Mouse (Mus musculus) limb, embryonic 13.5 days (tissue): ENCODE results near the gene A330070K13Rik. TPM values are rescaled to one million over a fixed set of nuclear protein-coding genes. Genes with fewer than 3 reads are reported as not detected.

Experiments
- ATAC-seq: fragments of 200-750 bp; cut with Nextera tagmentation; 2 replicates; pipeline ENCODE4 v1.8.0; 2017; ENCODE audit warnings: low read depth, moderate number of reproducible peaks, moderate TSS enrichment; ENCODE audit not compliant: low FRiP score
- H3K27ac ChIP-seq: fragments of 300-500 bp; sonication (generic); 2 replicates; pipeline ENCODE4 v1.5.1; 2015; ENCODE audit warnings: inconsistent platforms, mild to moderate bottlenecking, moderate library complexity
- H3K27me3 ChIP-seq: fragments of 300-500 bp; sonication (generic); 2 replicates; pipeline ENCODE4 v1.6.1; 2015; ENCODE audit warnings: mild to moderate bottlenecking, inconsistent platforms
- H3K36me3 ChIP-seq: fragments of 300-500 bp; sonication (generic); 2 replicates; pipeline ENCODE4 v1.6.1; 2015; ENCODE audit warnings: inconsistent platforms, mild to moderate bottlenecking, moderate library complexity
- H3K4me1 ChIP-seq: fragments of 300-500 bp; sonication (generic); 2 replicates; pipeline ENCODE4 v1.6.1; 2015; ENCODE audit warnings: inconsistent platforms
- H3K4me2 ChIP-seq: fragments of 300-500 bp; sonication (generic); replicated peaks from 2 replicates; pipeline ENCODE4 v1.6.1; 2015; ENCODE audit warnings: inconsistent platforms, mild to moderate bottlenecking, moderate library complexity
- H3K4me3 ChIP-seq: fragments of 300-500 bp; sonication (generic); 2 replicates; pipeline ENCODE4 v1.5.1; 2015; ENCODE audit warnings: moderate library complexity, mild to moderate bottlenecking, inconsistent platforms
- H3K9ac ChIP-seq: fragments of 300-500 bp; sonication (generic); 2 replicates; pipeline ENCODE4 v1.6.1; 2015; ENCODE audit warnings: mild to moderate bottlenecking, inconsistent platforms
- H3K9me3 ChIP-seq: fragments of 300-500 bp; sonication (generic); 2 replicates; pipeline ENCODE4 v1.6.1; 2016; ENCODE audit warnings: inconsistent platforms
- WGBS: fragments of 180-500 bp; shearing (Covaris S2); methylation state at CpG from one replicate; pipeline ENCODE4 v1.1.7; 2015; 5-methylcytosine and 5-hydroxymethylcytosine counted together
- polyA plus RNA-seq: library from polyadenylated mRNA; unstranded; fragments of >200 nt; fragmentation: Nextera tagmentation; extraction: Ambion mirVana; gene quantifications from 2 replicates; pipeline ENCODE4 v1.2.1, GENCODE M21; 2015

Gene A330070K13Rik
- not detected in 2 replicates for polyA plus RNA-seq

DNA sequence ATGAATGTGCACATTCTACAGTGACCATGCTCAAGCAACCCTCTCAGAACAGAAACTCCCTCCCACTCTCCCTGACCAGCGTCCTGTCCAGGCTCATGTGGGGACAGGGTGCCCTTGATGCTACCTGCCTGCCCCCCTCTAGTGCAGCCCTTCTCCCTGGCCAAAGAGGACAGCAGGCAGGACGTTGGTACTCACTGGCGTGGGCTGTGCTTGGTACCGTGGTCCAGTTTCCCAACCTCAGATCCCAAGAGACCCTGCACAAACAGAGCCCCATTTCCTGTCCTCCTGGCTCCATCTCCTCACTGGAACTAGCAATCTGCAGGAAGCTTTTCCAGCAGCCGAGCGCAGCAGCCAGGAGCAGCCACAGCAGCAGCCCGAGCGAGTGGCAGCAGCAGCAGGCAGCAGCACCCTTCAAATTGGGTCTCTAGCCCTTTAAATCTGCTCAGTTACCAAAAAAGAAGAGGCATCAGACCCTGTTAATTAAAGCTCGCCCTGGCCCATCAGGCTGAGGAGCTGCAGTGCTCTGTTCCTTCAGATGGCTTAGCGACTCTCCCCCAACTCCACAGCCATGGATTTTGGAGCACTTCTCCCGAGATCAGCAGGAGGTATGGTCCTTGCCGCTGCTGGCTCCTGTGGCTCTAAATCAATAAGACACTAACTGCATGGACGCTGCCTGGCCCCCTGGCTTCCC, at the start of gene A330070K13Rik:
TSS of gene A330070K13Rik (minus strand) at position 410 of the 691 bp plus-strand sequence.
- no peak for ATAC-seq
- H3K9ac ChIP-seq: peak within 1 kb of the TSS; percentile 45
- no peaks in the 10 kb centered on the region for H3K36me3 ChIP-seq

DNA sequence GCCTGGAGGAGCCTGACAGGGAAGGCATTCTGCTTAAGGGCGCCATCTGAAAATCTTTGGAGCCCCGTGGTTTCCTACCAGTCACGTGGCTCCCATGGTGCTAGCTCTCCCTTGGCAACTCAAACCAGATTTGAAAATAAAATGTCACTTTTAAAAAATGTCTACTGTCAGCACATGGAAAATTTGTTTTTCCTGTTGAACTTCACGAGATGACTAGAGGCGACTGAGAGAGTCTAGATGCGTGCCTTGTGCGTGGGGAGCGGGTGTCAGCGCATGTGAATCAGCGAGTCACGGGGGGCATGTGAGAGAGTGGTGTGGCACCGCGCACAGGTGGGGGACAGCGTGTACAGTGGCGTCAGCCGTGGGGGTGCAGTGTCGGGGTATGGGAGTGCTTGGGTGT, 27.1 kb upstream of the A330070K13Rik start:
- no peak overlapping the region for H3K27ac ChIP-seq
- H3K27me3 ChIP-seq: no peaks in the 10 kb centered on the region
- no peak overlapping the region for H3K4me3 ChIP-seq
- peaks cover 2% of the 10 kb centered on the region; the same call in 1 of the 2 replicates for H3K9me3 ChIP-seq
- ATAC-seq: no peak
- H3K4me1 ChIP-seq: no peaks in the 10 kb centered on the region
- WGBS: 93% methylated on average over 17 of the region's 17 CpGs
- no peak overlapping the region for H3K9ac ChIP-seq
- H3K4me2 ChIP-seq: no peak overlapping the region
- no peaks in the 10 kb centered on the region for H3K36me3 ChIP-seq

More for the DNA sequence above, at the start of gene A330070K13Rik:
- Histone ChIP-seq H3K4me2 (peak within 1 kb of the TSS; percentile 54), H3K27me3 (no peaks in the 10 kb centered on the region), H3K9me3 (no peaks in the 10 kb centered on the region), H3K27ac (no peak within 1 kb of the TSS), H3K4me3 (peak within 1 kb of the TSS; percentile 24), H3K4me1 (peaks cover 12% of the 10 kb centered on the region)
- 9% methylated on average over 13 of the region's 13 CpGs for WGBS

DNA sequence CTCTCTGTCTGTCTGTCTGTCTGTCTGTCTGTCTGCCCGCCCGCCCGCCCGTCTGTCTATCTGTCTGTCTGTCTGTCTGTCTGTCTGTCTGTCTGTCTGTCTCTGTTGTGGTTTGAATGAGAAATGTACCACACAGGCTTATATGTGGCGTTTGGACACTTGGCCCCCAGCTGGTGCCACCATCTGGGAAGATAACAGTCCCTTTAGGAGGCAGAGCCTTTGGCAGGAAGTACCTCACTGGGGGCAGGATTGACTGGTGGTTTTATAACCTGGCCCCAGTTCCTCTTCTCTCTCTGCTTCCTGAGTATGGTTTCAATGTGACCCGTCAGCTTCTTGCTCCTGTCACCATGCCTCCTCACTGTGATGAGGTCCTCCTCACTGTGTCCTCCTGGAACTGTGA, 25.3 kb upstream of the A330070K13Rik start:
- Histone ChIP-seq H3K4me2 (no peak overlapping the region), H3K36me3 (no peaks in the 10 kb centered on the region), H3K4me3 (no peak overlapping the region), H3K9me3 (peaks cover 2% of the 10 kb centered on the region; the same call in 1 of the 2 replicates), H3K9ac (no peak overlapping the region), H3K4me1 (no peaks in the 10 kb centered on the region), H3K27ac (no peak overlapping the region), H3K27me3 (no peaks in the 10 kb centered on the region)
- 85% methylated on average over 6 of the region's 6 CpGs for WGBS
- no peak for ATAC-seq

DNA sequence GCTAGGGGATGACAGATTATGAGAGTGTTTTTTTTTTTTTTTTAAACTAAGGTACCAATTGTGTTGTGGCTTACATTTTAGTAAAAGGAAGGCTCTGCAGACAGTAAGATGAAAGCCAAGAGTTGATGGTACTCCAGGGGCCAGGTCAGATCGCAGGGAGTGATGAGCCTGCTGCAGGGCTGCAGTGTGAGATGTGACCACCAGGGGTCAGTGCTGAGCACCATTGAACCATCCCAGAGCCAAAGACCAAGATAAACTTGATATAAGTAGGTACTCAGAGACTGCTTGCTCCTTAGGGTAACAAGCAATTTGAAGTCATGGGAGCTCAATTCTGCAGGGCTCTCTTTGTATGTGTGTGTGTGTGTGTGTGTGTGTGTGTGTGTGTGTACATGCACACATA, 20.8 kb upstream of the A330070K13Rik start:
- 34% methylated on average over 1 of the region's 1 CpGs for WGBS
- H3K4me3 ChIP-seq: no peak overlapping the region
- ATAC-seq: no peak
- peaks cover 9% of the 10 kb centered on the region for H3K9me3 ChIP-seq
- no peaks in the 10 kb centered on the region for H3K4me1 ChIP-seq
- no peaks in the 10 kb centered on the region for H3K27me3 ChIP-seq
- H3K36me3 ChIP-seq: no peaks in the 10 kb centered on the region
- H3K4me2 ChIP-seq: no peak overlapping the region
- no peak overlapping the region for H3K27ac ChIP-seq
- no peak overlapping the region for H3K9ac ChIP-seq

DNA sequence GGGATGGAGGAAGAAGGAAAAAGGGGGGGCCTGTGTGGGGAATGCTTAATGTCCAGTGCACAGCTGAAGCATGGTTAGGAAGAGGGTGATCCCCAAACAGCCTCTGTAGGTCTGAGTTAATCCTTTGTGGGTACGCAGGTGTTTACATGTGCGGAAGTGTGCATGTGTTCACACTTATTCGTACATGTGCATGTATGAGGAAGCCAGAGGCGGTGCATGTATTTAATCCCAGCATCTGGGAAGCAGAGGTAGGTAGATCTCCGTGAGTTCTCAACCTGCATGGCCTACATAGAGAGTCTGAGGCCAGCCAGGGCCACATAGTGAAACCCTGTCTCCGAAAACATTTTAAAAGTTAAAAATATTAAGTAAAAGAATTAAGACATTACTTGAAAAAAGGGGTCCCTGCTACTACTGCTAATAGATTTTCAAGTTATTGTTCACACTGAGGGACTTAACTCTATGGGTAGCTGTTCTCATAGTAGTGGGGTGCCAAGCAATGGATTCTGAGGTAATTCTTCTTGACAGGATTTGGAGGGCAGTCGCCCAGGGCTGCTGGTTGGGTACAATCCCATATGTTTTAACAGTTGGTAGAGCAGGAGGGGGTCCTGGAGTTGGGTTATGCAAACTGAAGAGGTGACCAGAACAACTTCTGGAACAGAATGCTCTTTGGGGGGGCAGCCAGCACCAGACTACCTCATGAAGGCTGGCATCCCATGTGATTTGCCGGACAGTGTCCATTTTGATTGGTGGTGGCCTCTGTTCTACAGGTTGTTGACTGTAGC, 15.9 kb upstream of the A330070K13Rik start:
- no peak overlapping the region for H3K4me2 ChIP-seq
- H3K36me3 ChIP-seq: no peaks in the 10 kb centered on the region
- H3K27ac ChIP-seq: no peak overlapping the region
- no peaks in the 10 kb centered on the region for H3K4me1 ChIP-seq
- WGBS: 87% methylated on average over 8 of the region's 8 CpGs
- H3K27me3 ChIP-seq: no peaks in the 10 kb centered on the region
- no peak overlapping the region for H3K9ac ChIP-seq
- no peak overlapping the region for H3K4me3 ChIP-seq
- peaks cover 9% of the 10 kb centered on the region for H3K9me3 ChIP-seq
- no peak for ATAC-seq

DNA sequence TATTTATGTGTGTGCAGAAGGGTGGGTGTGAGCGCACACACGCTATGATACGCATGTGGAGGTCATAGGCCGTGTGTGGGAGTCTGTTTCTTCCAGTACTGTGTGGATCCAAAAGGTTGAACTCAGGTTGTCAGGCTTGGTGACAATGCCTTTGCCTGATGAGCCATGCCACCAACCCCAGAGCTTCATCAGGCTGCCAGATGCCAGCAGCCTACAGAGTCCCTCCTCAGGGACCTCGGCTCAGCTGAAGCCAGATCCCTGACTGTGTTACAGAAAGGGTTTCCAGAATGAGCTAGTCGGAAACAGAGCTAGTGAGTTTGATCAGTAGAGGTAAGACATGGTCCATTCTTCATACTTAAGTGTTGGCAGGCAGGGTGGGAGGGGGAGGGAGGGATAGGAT, 10.7 kb upstream of the A330070K13Rik start:
- H3K9ac ChIP-seq: no peak overlapping the region
- H3K27ac ChIP-seq: no peak overlapping the region
- no peaks in the 10 kb centered on the region for H3K4me1 ChIP-seq
- no peaks in the 10 kb centered on the region for H3K9me3 ChIP-seq
- H3K4me3 ChIP-seq: no peak overlapping the region
- WGBS: 64% methylated on average over 6 of the region's 6 CpGs
- no peak for ATAC-seq
- H3K36me3 ChIP-seq: no peaks in the 10 kb centered on the region
- H3K4me2 ChIP-seq: no peak overlapping the region
- no peaks in the 10 kb centered on the region for H3K27me3 ChIP-seq

DNA sequence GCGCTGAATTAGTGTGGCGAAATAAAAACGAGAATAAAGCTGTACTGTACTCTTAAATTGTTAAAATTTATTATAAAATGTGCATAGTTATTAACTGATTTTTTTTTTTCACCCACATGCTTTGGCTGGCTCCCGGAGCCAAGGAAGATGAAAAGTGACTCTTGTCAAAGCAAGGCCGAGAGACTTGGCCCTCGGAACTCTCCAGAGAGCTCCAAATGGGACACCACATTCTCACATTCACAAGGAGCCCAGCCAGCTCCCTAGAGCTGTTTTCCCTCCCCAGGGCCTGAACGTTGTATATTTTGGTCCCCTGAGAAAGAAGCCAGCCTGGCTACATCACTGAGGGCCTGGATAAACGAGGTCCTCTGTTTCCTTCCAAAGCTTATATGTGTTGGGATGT, 10.0 kb upstream of the A330070K13Rik start:
- 69% methylated on average over 8 of the region's 8 CpGs for WGBS
- no peaks in the 10 kb centered on the region for H3K4me1 ChIP-seq
- no peaks in the 10 kb centered on the region for H3K9me3 ChIP-seq
- no peak overlapping the region for H3K4me3 ChIP-seq
- H3K27ac ChIP-seq: no peak overlapping the region
- H3K4me2 ChIP-seq: no peak overlapping the region
- no peak overlapping the region for H3K9ac ChIP-seq
- H3K27me3 ChIP-seq: no peaks in the 10 kb centered on the region
- no peaks in the 10 kb centered on the region for H3K36me3 ChIP-seq
- no peak for ATAC-seq

DNA sequence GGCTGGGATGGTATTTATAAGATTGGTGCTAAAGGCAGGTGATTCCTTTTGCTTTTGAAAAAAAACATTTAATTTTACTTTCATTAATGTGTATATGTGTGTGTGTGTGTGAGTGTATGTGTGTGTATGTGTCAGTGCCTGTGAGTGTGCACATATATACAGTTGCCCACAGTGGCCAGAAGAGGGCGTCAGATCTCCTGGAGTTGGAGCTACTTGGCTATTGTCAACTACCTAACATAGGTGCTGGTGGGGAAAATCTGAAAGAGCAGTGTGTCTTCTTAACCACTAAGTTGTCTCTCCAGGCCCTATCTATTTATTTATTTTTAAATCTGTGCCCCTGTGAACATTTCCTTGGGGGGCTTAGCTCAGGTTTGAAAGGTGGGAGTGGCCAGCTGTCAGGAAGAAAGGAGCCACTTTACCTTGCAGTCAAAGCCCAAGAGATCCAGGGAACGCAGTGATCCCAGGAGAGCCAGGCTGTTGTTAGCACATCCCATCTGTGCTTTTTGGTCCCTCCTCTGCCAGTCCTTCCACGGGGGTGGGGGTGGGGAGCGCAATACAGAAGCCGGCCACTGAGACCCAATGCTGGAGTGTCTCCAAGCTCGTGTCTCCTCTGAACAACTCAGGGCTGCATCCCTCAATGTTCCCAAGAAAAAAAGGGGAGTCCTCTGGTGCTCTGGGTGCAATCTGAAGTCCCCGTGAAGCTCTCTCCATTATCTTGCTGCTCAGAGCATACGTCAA, 9.4 kb upstream of the A330070K13Rik start:
- WGBS: 56% methylated on average over 8 of the region's 8 CpGs
- Histone ChIP-seq H3K4me2 (no peak overlapping the region), H3K4me1 (no peaks in the 10 kb centered on the region), H3K36me3 (no peaks in the 10 kb centered on the region), H3K27ac (no peak overlapping the region), H3K27me3 (no peaks in the 10 kb centered on the region), H3K9ac (no peak overlapping the region), H3K9me3 (no peaks in the 10 kb centered on the region), H3K4me3 (no peak overlapping the region)
- ATAC-seq: no peak

DNA sequence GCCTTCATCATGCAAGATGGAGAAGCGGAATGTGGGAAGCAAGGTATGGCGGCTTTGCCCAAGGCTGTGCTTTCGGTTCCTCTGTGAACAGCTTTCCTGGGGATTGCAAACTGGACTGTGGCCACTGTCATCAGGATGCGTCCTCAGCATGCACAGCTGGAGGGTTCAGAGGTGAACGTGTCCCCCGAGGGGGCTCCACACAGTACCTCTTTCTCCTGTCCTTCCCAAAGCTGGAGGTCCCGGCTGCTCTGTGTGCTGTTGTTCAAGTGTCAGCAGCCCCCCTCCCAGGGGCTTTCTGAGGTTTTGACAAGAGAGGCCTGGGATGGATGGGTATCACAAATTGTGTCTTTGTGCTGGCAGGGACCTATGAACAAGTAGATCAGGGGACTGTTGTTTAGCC, 2.0 kb upstream of the A330070K13Rik start:
- Histone ChIP-seq H3K27ac (no peak overlapping the region), H3K4me3 (no peak overlapping the region), H3K9me3 (no peaks in the 10 kb centered on the region), H3K4me2 (no peak overlapping the region), H3K9ac (no peak overlapping the region), H3K36me3 (no peaks in the 10 kb centered on the region), H3K27me3 (no peaks in the 10 kb centered on the region), H3K4me1 (peaks cover 12% of the 10 kb centered on the region)
- WGBS: 68% methylated on average over 7 of the region's 7 CpGs
- no peak for ATAC-seq

DNA sequence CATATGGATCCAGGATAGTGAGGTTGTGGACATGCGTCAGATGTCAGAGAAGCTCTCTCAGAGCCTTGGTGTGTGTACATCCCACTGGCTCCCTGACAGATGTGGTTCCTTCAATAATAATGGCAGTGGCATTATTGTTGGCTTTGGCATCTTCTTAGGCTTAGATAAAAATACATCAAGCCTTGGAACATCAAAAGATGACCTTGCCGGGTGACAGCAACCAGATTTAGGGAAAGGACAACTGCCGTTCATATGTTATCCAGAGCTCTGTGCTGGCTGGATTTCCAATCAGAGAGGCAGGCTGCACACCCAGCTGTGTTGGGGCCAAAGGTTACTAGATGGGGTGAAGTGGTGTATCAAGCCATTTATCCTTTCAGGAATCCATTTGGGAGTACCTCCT, 9.0 kb downstream of the A330070K13Rik start:
- Histone ChIP-seq H3K27ac (no peak overlapping the region), H3K4me3 (no peak overlapping the region), H3K36me3 (no peaks in the 10 kb centered on the region), H3K9me3 (no peaks in the 10 kb centered on the region), H3K9ac (no peak overlapping the region), H3K4me2 (no peak overlapping the region), H3K27me3 (no peaks in the 10 kb centered on the region), H3K4me1 (no peaks in the 10 kb centered on the region)
- WGBS: 90% methylated on average over 3 of the region's 3 CpGs
- ATAC-seq: no peak

DNA sequence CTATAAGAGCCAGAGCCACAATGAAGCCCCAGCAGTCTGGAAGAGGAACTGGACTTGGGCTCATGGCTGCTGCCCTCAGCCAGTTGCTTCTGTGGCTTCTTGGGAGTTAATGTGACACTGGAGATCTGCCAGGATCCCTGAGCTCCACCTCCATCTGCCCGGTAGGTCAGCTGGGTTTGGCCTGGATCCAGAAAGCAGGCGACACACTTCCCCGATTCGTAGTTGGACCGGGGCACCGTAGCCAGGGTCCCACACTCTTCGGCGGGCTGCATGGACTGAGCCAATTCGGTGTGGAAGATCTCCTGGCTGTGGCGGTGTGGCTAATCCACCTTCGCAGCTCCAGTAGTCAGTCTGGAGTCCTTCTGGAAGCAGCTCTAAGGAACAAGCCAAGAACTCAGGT, 15.2 kb downstream of the A330070K13Rik start, which contains the start of gene Caln1:
TSS of gene Caln1 (plus strand) at position 219 of the 400 bp plus-strand sequence.
- H3K27me3 ChIP-seq: no peaks in the 10 kb centered on the region
- no peaks in the 10 kb centered on the region for H3K36me3 ChIP-seq
- no peak within 1 kb of the TSS for H3K27ac ChIP-seq
- H3K4me2 ChIP-seq: no peak within 1 kb of the TSS
- no peak within 1 kb of the TSS for H3K9ac ChIP-seq
- no peak within 1 kb of the TSS for H3K4me3 ChIP-seq
- ATAC-seq: no peak
- 77% methylated on average over 11 of the region's 11 CpGs for WGBS
- no peaks in the 10 kb centered on the region for H3K4me1 ChIP-seq
- 0 out of 2 replicates have a peak, but pooled peaks cover 5% of the 10 kb centered on the region for H3K9me3 ChIP-seq

DNA sequence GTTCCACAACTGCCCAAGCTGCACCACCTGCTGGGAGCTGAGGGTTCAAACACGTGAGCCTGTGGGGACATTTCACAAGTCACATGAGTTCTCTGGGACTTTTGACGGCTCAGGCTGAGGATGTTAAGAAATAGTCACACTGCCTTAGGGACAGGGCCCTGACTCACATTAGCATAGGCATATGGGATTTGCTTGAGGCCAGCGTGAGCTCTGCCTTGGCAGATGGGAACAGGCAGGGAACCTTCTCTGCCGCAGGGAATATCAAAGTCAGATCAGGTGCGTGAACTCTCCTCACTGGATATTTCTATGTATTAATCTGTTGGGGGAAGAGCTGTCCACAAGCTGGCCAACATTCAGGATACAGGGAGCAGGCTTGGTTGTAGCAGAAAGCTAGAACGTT, 16.2 kb downstream of the A330070K13Rik start:
- H3K27me3 ChIP-seq: no peaks in the 10 kb centered on the region
- ATAC-seq: no peak
- H3K9ac ChIP-seq: no peak overlapping the region
- H3K27ac ChIP-seq: no peak overlapping the region
- no peaks in the 10 kb centered on the region for H3K4me1 ChIP-seq
- no peak overlapping the region for H3K4me2 ChIP-seq
- 0 out of 2 replicates have a peak, but pooled peaks cover 5% of the 10 kb centered on the region for H3K9me3 ChIP-seq
- 79% methylated on average over 6 of the region's 6 CpGs for WGBS
- H3K4me3 ChIP-seq: no peak overlapping the region
- no peaks in the 10 kb centered on the region for H3K36me3 ChIP-seq
